Mouse (Mus musculus) embryonic facial prominence, embryonic 14.5 days (tissue): ENCODE results near the gene Bcap29. TPM values are rescaled to one million over a fixed set of nuclear protein-coding genes. Genes with fewer than 3 reads are reported as not detected.

Experiments used
- polyA plus RNA-seq: library from polyadenylated mRNA; unstranded; fragments of >200 nt; fragmentation: Nextera tagmentation; extraction: Ambion mirVana; gene quantifications from 2 replicates; pipeline ENCODE4 v1.2.1, GENCODE M21; 2014

Bcap29 gene
- polyA plus RNA-seq, 1 experiment from 2014 or later, result 28.4 TPM

Other genes with a start within 250 kb of the Bcap29 start
- gene Slc26a3, start 243.8 kb downstream of the Bcap29 start, polyA plus RNA-seq, result 0.07 TPM in 1 of 2 replicates, not detected in the other
- 15.4 and 18.5 TPM in 2 replicates for gene Cbll1, start 135.0 kb downstream of the Bcap29 start, polyA plus RNA-seq
- 0.67 and 1.1 TPM in 2 replicates for gene Slc26a4, start 74.7 kb downstream of the Bcap29 start, polyA plus RNA-seq
- gene Dus4l, start 20.2 kb upstream of the Bcap29 start, polyA plus RNA-seq, result 8.9 and 9.3 TPM in 2 replicates
- gene Cog5, start 20.2 kb upstream of the Bcap29 start, polyA plus RNA-seq, result 32.4 and 34.0 TPM in 2 replicates
- 0.88 and 1.2 TPM in 2 replicates for gene Gpr22, start 79.3 kb upstream of the Bcap29 start, polyA plus RNA-seq